Mouse (Mus musculus) layer of hippocampus, adult 18-20 months (tissue): ENCODE data around the gene Ust. TPM values are rescaled to one million over a fixed set of nuclear protein-coding genes. Genes with fewer than 3 reads are reported as not detected.

Experiments used
- DNase-seq, 2 experiments: peaks; one replicate each; pipeline ENCODE4 v3.0.0; 2022; ENCODE audit warnings: low spot score in 2 of 2
- total RNA-seq, 2 experiments: library from RNA; stranded (reverse); gene quantifications; 2 replicates each; pipeline ENCODE4 v1.2.3; 2021

The Ust gene
- total RNA-seq, 2 experiments from 2014 or later, result 59.3 to 62.5 TPM

DNA sequence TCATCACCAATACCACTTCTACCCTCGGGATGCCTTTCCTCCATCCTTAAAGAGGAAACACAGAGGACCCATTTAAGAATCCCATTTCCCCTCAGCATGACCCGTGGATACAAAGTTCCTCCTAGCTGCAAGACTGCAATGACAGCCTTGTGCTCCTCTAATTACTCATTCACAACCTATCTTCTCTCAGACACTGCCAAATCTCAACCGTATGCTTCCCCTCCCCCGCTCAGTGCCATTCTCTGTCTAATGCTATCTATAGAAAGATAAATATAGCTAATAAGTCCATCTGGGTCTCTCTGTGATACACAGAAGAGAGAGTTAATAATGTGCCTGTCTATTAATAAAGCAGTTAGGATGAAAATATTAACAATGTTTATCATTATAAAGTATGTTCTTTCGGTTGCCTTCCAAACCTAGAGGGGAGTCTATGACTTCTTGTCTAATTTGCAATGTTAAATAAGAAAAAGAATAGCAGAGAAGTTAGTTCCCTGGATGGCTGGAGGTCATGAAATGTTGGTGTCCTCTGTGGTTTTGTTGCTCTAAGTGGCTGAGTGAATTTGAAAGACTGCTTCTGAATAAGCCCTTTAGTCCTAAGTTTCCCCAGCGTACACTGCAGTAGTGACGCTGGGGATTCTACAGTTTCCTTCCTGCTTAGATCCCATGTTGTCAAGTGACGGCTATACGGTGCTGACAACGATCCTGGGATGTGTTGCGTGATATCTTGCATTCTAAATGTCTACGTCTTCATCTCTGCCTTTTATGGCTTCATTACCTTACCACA lies 178.8 kb downstream of the Ust start:
- DNase-seq, result peak in 1 of 2 experiments; percentile 15

DNA sequence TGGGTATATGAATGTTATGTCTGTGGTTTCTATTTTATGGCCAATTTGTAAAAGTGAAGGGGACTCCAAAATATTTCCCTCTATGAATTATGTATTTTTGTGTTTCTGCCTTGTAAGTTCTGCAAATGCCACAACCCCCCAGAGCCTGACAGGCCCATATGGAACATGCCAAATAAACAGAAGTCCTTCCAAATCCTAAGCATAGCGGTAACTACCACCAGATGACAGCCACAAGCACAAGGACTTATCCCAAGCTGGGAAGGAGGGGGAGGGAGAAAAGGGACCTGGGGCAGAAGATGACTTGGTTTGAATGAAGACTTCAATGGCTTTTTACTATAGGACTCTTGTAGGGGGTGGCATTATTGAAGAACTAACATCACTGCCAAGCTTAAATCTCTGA lies 182.0 kb downstream of the Ust start:
- peak in 1 of 2 experiments; percentile 27 for DNase-seq

DNA sequence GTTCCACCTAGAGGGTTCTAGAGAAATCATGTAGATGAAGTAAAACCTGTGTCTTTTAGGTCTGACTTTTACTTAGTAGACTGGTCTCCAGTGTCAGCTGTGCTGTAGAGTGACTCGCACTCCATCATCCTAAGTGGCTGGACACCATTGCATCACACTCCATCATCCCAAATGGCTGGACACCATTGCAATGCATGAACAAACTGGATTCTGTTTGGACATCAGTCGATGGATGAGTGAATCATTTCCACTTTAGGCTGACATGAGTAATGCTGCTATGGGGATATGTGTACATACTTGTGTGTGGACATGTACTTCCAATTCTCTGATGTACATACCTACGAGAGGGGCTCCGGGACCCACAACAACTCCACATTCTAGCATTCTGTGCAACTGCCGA lies 187.7 kb downstream of the Ust start:
- no peak for DNase-seq

DNA sequence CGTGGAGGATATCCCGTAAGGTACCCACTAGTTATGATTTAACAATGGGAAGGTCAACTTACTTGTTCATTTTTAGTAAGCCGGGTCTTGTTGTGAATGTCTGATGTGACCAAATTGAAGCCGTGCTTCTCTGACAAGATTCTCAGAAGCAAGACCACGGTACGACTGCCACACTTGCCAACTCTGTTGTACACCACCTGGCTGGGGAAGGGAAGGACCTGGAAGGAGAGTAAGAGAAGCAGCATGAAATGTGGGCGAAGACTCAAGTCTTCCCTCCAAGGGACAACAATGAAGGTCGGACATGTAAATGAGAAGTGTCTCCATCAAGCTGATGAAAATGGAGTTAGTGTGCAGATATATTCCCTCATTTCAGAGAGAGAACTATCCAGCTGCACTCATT lies 188.6 kb downstream of the Ust start:
- no peak for DNase-seq

DNA sequence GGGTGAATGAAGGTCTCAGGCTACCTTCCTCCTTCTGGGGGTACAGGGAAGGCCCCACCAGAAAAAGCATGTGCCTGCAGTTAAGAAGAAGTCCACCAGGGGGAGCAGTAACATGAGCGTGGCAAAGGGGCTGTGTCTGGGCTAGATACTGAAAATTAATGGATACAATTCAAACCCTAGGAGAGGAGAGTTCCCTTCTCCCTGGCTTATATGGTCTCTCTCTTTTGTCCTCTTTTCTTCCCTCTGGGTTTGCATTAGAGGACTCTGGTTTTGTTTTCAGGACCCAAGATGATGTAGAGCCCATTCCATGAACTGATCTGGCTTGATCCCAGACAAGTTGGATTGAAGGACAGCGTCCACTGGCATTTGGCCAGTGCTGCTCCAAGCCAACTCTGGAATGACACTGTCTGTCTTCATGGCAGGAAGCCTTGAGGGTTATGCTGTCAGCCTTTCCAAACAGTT lies 195.3 kb downstream of the Ust start:
- DNase-seq, result peak; percentile 53 to 78

DNA sequence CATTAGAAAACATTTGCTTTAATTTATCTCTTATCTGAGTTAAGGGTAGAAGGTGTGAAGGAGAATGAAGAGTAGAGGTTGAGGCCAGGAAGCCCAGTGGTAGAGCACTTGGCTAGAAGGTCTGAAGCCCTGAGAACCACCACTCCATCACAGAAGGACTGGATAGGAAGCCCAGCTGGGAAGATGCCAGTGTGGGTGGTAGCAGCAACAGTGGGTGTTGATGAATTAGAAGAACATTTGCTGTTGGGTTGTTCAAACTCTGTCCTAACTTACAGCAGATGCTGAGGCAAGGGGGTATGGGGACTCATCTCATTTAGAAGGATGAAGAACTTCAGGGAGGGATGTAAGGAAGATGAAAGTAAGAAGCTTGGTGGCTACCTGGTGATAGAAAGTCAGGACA lies 197.9 kb downstream of the Ust start:
- DNase-seq, result peak; percentile 9 to 58

DNA sequence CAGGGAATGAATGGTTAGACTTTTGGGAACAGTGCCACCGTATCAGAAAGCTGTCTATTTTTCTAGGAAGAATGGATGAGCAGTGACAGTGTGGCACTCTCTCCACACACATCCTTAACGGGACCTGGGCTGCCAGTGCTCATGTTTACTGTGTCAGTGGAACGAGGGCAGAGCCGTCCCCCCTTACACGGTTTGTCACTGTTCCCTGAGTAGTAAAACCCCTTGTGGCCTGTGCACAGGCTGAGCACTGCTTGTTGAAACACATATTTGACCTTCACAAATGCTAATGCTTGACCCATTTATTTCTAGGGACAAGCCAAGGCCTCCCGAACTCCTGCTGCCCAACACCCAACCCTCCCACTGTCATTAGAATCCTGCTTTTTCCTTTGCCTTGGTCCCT lies 209.2 kb downstream of the Ust start:
- no peak for DNase-seq

DNA sequence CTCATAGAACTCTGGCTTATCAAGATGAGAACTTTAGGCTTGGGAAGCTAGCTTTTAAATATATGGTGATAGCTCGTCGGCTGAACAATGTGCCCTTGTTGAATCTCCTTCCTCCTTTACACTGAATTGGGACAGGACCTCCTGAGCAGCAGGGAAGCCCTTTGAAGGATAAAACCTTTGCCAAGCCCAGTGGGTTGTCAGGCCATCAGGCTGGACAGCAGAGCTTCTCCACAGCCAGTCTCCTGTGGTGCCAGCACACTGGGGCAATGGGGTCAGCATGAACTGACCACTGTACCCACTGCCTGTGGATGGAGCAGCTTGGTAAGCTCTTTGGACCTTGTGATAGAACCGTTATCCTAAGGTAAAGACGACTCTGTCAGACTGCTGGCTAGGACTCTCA lies 214.4 kb downstream of the Ust start:
- no peak for DNase-seq

DNA sequence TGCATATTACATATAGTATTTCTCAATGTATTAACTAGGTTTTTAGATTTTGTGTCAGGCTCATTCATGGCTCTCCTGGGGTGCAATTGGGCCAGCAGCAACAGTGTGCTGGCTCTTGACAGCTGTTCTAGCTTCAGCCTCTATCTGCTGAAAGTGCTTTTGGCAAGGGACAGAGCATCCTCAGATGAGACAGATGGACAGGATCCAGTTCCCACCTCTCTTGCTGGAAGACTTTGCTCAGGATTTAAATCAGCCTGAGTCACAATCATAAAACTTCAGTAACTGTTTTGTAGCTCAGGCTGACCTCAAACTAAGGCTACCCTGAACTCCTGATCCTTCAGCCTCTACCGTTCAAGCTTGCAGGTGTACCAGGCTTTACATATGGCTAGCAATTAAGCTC lies 219.5 kb downstream of the Ust start:
- peak in 1 of 2 experiments; percentile 30 for DNase-seq

DNA sequence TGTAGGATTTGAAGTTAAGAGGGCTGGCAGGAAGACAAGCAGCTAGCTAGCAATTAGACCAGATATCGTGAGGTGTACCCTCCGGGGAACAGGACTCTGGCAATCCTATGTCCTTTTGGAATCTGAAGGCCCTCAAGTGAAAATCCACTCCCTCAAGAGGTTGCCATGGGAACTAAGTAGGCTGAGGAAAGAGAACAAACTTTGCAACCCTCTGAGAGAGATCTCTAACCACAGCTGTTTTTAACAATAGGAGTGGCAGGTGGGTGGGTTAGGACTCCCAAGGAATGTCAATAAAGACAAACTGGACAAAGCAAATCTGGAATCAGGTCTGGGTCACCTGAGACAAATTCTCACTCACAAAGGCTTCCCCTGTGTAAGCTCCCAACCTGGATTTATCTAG lies 221.4 kb downstream of the Ust start:
- no peak for DNase-seq

DNA sequence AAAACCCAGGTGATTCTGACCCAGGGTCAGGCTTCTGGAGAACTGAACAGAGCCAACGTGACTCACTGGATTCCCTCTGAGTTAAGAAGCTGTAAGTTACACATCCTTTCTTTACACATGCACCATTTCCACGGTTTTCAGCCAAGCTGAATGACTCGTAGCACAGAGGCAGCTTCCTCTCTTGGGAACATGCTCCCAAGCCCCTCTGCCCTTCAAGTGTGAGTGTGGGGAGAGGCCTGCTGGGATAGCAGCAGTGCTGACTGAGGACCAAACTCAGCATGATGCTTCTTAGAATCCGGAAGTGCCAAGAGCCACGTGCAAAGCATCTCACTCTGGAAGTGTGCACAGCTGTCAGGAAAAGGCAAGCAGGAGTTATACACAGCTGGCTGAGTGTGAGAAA lies 228.0 kb downstream of the Ust start:
- DNase-seq, result no peak

DNA sequence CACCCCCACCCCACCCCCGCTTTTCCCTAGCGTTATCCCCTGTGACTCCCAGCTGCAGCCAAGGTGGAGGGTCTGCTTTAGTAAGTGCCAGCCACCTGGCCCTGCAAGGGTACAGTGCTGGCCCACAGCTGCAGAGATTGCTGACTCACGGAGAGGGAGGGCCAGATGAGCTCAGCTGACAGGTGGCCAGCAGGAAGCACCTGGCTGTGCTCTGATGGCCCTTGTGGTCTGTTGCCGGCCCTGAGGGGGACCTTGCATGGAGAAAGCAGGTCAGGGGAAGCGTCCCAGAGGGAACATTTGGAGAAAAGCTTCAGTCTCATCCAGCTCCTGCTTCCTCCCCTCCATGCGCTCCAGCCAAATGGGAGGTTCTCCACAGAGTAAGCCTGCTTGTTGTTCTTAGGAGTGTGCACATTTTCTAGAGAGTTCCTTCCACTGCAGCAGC lies 231.3 kb downstream of the Ust start:
- DNase-seq, result no peak

DNA sequence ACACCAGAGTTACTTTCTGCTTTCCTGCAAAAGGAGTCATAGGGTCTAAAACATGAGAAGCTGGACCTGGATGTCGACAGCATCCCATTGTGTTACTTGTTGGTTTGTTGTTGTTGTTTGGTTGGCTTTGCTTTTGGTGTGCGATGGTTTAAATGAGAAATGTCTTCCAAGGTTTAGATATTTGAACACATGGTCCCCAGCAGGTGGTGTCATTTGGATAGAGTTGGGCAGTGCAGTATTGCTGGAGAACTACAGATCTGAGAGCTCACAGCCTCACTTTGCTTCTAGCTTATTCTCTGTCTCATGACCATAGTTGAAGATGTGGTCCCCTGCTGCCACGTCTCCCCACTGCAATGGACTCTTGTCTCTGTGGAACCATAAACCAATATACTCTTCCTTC lies 234.6 kb downstream of the Ust start:
- no peak for DNase-seq

DNA sequence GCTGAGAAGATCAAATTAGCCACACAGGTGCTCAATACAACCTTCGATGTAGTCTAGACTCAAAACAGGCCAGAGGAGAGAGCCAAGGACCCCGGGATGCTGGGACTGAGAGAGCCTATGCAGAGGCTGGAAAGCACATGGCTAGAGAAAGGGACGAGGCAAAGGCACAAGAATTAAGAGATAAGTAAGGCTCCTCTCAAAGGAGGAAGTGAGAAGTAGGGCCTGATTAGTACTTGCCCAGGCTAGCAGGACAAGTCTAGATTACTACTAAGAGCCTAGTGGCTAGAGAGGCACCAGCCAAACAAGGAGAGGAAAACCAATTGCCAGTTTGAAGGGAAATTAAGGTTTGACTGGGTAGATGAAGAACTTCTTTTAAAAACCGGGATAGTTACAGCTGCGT lies 241.5 kb downstream of the Ust start:
- DNase-seq, result no peak

DNA sequence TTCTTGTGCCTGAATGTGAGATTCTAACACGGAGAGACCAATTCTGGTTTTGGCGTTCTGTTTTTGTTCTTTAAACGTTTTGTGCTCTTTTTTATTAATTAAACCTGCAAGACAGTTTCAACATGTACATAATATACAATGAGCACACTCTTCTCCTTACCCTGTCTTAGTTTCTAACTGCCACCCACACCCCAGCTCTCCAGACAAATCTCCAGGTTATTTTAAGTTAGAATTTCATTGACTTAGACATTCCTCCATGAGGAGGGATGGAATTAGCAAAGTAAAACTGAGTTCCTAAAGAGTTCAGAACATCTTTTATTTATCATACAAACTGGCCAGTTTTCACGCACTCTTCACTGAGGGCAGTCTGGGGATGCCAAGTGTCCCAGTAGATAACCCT lies 248.9 kb downstream of the Ust start:
- DNase-seq, result no peak

DNA sequence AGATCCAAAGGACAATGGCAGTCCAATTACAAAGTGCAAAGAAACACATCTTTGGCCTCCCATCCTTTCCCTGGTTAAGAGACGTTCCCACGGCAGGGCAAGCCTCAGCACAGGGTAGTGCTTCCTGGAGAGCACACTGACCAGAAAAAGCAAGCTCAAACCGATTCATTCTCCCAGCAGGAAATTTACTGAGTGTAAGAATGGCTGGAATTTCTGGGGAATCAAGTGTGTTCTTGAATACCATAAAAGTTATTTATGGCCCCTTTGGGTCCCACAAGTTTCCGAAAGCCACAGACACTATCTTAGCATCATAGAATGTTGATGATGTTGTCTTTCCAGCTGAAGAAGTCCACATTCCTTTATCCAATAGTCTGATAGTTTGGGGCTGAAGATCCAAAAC lies 258.9 kb downstream of the Ust start:
- no peak for DNase-seq

DNA sequence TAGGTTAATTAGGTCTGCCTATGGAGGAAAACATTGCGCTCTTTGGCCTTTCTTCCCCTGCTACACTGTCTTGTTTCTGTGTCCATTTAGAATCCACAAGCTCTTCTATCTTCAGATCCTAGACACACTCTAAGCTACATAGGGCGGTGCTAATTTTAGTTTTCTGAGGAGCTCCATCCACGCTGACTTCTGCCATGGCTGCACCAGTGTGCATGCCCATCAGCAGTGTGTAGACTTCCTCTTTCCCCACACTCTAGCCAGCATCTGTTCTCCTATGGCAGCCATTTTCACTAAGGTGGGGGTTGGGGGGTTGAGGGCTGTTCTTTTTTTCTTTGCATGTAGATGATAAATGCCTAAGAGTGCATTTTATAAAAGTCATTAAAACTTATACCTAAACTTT lies 268.6 kb downstream of the Ust start:
- DNase-seq, result no peak

DNA sequence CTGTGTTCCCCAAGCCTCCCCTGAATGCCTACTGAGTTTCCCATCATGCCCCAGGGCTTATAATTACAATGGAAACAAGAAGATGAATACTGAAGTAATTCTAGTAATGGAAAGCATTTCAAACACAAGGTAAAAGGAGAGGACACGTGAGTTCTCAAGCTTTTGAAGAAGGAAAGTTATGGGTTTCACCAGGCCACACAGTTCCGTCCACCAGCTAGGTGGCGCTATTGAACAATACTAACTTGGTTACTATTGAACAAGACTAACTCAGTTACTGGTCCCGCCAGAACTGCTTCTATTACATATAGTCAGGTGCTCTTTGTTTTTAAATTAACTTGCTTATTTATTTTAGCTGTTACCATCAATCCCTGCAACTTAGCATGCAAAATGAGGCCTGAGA lies 276.3 kb downstream of the Ust start:
- peak; percentile 47 to 86 for DNase-seq

DNA sequence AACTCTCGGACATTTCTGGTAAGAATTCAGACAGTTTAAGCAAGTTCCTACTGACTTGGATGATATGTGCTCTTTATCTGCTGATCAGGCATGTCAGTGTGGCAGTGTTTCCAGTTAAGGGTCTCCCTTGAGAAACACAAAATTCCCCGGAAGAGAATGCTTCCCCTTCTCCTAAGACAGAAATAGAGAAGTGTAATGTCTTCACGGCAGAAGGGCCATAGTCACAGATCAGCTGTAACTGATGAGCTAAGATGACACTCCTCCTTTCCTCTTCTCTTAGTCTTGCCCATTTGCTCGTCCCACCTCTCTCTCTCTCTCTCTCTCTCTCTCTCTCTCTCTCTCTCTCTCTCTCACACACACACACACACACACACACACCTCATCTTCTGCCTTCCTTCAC lies 277.9 kb downstream of the Ust start:
- no peak for DNase-seq

DNA sequence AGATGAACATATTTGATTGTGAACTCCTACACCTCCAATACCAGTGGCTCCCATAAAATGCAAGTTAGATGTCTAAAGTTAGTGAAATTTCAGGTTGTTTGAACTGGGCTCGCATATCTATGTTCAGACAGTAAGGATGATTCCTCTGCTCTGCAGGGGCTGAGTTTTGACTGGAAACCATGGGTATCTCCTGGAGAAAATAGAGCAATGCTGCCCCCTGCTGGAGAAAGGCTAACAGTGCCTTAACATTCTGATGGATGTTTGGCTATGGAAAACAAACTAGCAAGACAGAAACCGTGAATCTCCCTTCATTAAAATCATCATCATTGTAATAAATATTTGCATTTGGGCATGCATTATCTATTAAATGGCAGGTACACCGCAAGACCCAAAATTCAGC lies 278.4 kb downstream of the Ust start:
- DNase-seq, result peak; percentile 65 to 86

DNA sequence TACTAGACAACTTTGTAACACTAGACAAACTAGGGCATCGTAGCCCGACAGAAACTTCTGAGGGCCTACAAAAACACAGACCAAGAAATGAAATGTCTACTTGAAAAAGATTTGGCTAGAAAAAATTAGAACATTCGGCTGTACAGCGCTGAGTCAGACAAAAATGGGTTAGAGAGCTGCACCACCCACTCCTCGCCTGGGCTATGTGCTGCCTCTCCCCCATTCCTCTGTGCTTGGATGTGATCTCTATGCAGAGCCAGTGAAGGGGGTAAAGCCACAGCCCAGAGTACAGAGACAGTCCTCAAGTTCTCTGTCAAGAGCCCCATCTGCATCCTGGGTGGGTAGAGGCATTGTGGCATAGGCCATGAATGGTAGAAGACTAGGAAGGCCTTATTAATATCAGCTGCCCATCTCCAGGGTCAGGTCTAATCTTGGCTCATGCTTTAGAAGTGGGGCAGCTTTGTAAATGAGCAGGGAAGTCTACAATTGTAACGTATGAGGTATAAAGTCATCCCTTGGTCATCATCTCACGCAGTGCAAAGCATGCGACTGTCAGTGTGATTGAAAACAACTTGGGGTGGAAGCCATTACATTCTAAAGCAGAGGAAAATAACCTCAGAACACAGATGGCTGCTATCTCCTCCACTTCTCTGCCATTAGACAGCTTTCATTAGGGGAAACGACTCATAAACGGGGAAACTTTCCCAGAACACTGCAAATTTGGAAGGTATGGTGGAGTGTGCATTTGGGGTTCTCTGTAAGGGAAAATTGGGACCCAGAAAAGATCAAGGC lies 281.6 kb downstream of the Ust start:
- peak; percentile 60 to 83 for DNase-seq

DNA sequence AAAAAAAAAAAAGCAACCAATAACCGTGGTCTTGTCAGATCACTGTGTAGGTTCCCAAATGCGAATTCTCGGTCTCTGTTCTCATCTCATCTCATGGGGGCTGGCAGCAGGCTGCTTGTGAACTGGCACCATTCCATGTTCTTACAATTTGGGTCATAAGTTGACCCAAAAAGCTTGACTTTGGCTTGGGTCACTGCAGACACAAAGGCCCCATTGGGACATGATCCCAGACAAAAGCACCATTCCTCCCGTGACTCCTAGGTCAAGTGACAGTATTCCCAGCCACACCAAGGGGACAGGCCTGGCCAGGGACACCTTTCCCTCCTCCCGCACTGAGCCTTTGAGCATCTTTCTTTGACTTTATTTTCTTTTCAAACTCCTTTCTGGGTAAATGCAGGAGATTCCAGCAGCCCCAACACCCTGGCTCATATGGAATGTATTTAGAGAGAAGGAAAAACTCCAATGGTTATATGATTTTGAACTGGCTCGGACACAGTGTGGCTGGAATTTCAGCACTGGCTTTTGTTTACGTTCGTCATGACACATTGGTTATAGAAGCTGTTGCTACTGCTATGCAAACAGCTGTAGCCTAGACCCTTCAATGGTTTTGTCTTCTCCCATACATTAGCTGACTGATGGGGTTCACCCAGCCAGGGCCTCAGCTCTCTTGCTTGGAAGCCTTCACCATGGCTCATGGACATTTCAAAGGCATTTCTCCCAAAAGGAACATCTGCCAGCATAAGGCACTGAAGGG lies 285.3 kb downstream of the Ust start:
- no peak for DNase-seq
